Mouse (Mus musculus) spleen, postnatal 14 days (tissue): ENCODE measurements at regions not wholly inside any gene's neighbourhood (a gene's known extent, or its start where the extent isn't known, plus 50 kb on each side); places are given as distances from the start of the nearest gene placed in this dataset.
"Not testable (repeated sequence)": the region's sequence is repeated elsewhere in the genome, so short reads cannot be mapped to it uniquely, and the experiment has no call there.

Source experiments
- DNase-seq, 2 experiments: peaks; one replicate each; pipeline ENCODE4 v3.0.0; 2021 to 2022; ENCODE audit warnings: low spot score in 2 of 2

GRCm38 (mm10) chr2:100918122-100918521, 706.4 kb upstream of the Rag2 start:
- no peak for DNase-seq

- no peak for DNase-seq
Measured at GRCm38 (mm10) chr2:100919537-100920212, 704.8 kb upstream of the Rag2 start.

- DNase-seq, result not testable (repeated sequence)
Measured at GRCm38 (mm10) chr2:100948632-100949031, 675.9 kb upstream of the Rag2 start.

- no peak for DNase-seq
Measured at GRCm38 (mm10) chr2:100959412-100959811, 665.1 kb upstream of the Rag2 start.

- DNase-seq, result no peak
Measured at GRCm38 (mm10) chr2:100964584-100964983, 659.9 kb upstream of the Rag2 start.

- DNase-seq, result no peak
Measured at GRCm38 (mm10) chr2:100977202-100977601, 647.3 kb upstream of the Rag2 start.

- DNase-seq, result no peak
Measured at GRCm38 (mm10) chr2:100982362-100982761, 642.2 kb upstream of the Rag2 start.

GRCm38 (mm10) chr2:101015353-101015752, 609.2 kb upstream of the Rag2 start:
- DNase-seq, result no peak

GRCm38 (mm10) chr2:101019384-101019783, 605.1 kb upstream of the Rag2 start:
- no peak for DNase-seq

GRCm38 (mm10) chr2:101021515-101021914, 603.0 kb upstream of the Rag2 start:
- no peak for DNase-seq

GRCm38 (mm10) chr2:101043050-101043449, 581.5 kb upstream of the Rag2 start:
- no peak for DNase-seq

- DNase-seq, result no peak
Measured at GRCm38 (mm10) chr2:101062939-101063338, 561.6 kb upstream of the Rag2 start.

GRCm38 (mm10) chr2:101074990-101075389, 549.5 kb upstream of the Rag2 start:
- no peak for DNase-seq

- no peak for DNase-seq
Measured at GRCm38 (mm10) chr2:101080231-101080630, 544.3 kb upstream of the Rag2 start.

- no peak for DNase-seq
Measured at GRCm38 (mm10) chr2:101083813-101084212, 540.7 kb upstream of the Rag2 start.

GRCm38 (mm10) chr2:101084648-101085047, 539.9 kb upstream of the Rag2 start:
- DNase-seq, result no peak

GRCm38 (mm10) chr2:101107183-101107872, 517.2 kb upstream of the Rag2 start:
- DNase-seq, result no peak

GRCm38 (mm10) chr2:101136867-101137266, 487.7 kb upstream of the Rag2 start:
- DNase-seq, result no peak

GRCm38 (mm10) chr2:101139931-101140330, 484.6 kb upstream of the Rag2 start:
- DNase-seq, result no peak

- DNase-seq, result no peak
Measured at GRCm38 (mm10) chr2:101156755-101157271, 467.7 kb upstream of the Rag2 start.

- DNase-seq, result no peak
Measured at GRCm38 (mm10) chr2:101159276-101159675, 465.2 kb upstream of the Rag2 start.

GRCm38 (mm10) chr2:101165942-101166341, 458.6 kb upstream of the Rag2 start:
- no peak for DNase-seq

- DNase-seq, result no peak
Measured at GRCm38 (mm10) chr2:101172806-101173205, 451.7 kb upstream of the Rag2 start.
